Mouse (Mus musculus) heart, postnatal 0 days (tissue): ENCODE results near the gene Hoxb6. TPM values are rescaled to one million over a fixed set of nuclear protein-coding genes. Genes with fewer than 3 reads are reported as not detected.

Experiments
- ATAC-seq: fragments of 200-750 bp; cut with Nextera tagmentation; 2 replicates; pipeline ENCODE4 v1.8.0; 2017; ENCODE audit warnings: low read depth, moderate number of reproducible peaks, moderate library complexity; ENCODE audit not compliant: insufficient read depth
- DNase-seq: peaks from one replicate; pipeline ENCODE4 v3.0.0-alpha.2; 2016; ENCODE audit warnings: low spot score
- H3K27ac ChIP-seq: fragments of 300-500 bp; sonication (generic); 2 replicates; pipeline ENCODE4 v1.5.1; 2014; ENCODE audit warnings: low read depth, mild to moderate bottlenecking
- H3K27me3 ChIP-seq: fragments of 300-500 bp; sonication (generic); 2 replicates; pipeline ENCODE4 v1.6.1; 2014; ENCODE audit warnings: low read length, mixed read lengths; ENCODE audit not compliant: control insufficient read depth, insufficient read depth
- H3K36me3 ChIP-seq: fragments of 300-500 bp; sonication (generic); replicated peaks from 2 replicates; pipeline ENCODE4 v1.6.1; 2014; ENCODE audit warnings: low read length, mixed read lengths; ENCODE audit not compliant: control insufficient read depth, insufficient read depth
- H3K4me1 ChIP-seq: fragments of 300-500 bp; sonication (generic); 2 replicates; pipeline ENCODE4 v1.6.1; 2014; ENCODE audit warnings: antibody characterized with exemption; ENCODE audit not compliant: control insufficient read depth, insufficient read depth
- H3K4me2 ChIP-seq: fragments of 300-500 bp; sonication (generic); 2 replicates; pipeline ENCODE4 v1.6.1; 2014; ENCODE audit warnings: low read depth, mild to moderate bottlenecking, low read length, moderate library complexity
- H3K4me3 ChIP-seq: fragments of 300-500 bp; sonication (generic); 2 replicates; pipeline ENCODE4 v1.5.1; 2014; ENCODE audit warnings: low read depth, low read length
- H3K9ac ChIP-seq: fragments of 300-500 bp; sonication (generic); replicated peaks from 2 replicates; pipeline ENCODE4 v1.6.1; 2014; ENCODE audit warnings: low read depth, low read length, mixed read lengths
- H3K9me3 ChIP-seq: fragments of 300-500 bp; sonication (generic); replicated peaks from 2 replicates; pipeline ENCODE4 v1.6.1; 2016; ENCODE audit warnings: low read length; ENCODE audit not compliant: control insufficient read depth
- CTCF ChIP-seq: IDR thresholded peaks from 2 replicates; pipeline ENCODE4 v1.5.1; 2016; ENCODE audit warnings: antibody characterized with exemption, control low read depth, low read depth
- EP300 ChIP-seq: IDR thresholded peaks from 2 replicates; pipeline ENCODE4 v1.6.1; 2016; ENCODE audit warnings: antibody characterized with exemption, low read depth
- WGBS: fragments of 180-500 bp; shearing (Covaris S2); extraction: QIAGEN DNeasy Blood & Tissue Kit; methylation state at CpG from one replicate; pipeline ENCODE4 v1.1.7; 2014; 5-methylcytosine and 5-hydroxymethylcytosine counted together
- polyA plus RNA-seq: library from polyadenylated mRNA; unstranded; fragments of >200 nt; fragmentation: Nextera tagmentation; extraction: Ambion mirVana; gene quantifications from 2 replicates; pipeline ENCODE4 v1.2.1, GENCODE M21; 2015
- total RNA-seq: library from RNA; depleted of rRNA; stranded (reverse); fragments of >200 nt; gene quantifications from 2 replicates; pipeline ENCODE4 v1.2.3, GENCODE M21; 2014; ENCODE audit warnings: low replicate concordance

Hoxb6 gene
- total and polyA plus RNA-seq, 2 experiments from 2014 or later = not detected

DNA sequence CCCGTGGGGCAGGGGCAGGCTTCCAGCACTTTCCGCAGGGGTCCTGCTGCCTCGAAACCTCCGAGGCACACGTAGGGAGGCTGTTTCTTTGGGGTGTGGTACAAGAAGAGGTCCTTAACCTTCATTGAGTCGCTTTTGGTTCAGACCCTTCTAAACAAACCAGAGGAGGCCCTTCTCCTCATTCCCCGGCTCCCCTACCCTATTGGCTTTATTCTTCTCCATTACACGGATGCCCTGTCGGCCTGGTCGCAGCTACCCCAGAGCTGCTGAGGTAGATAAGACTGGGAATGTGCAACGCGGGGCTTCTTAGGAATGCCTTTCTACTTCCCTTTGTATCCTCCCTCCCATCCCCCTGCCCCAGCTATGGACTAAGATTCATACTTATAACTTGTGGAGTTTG lies 34.4 kb downstream of the Hoxb6 start:
- WGBS = 15% methylated on average over 11 of the region's 12 CpGs
- no peaks in the 10 kb centered on the region for H3K36me3 ChIP-seq
- DNase-seq = no peak
- H3K9me3 ChIP-seq = no peaks in the 10 kb centered on the region
- ATAC-seq = no peak
- no peak overlapping the region for H3K9ac ChIP-seq
- H3K27ac ChIP-seq = no peak overlapping the region
- peaks cover 100% of the 10 kb centered on the region for H3K27me3 ChIP-seq
- H3K4me2 ChIP-seq = no peak overlapping the region
- H3K4me1 ChIP-seq = no peaks in the 10 kb centered on the region
- TF ChIP-seq CTCF = no peak
- TF ChIP-seq EP300 = no peak
- H3K4me3 ChIP-seq = no peak overlapping the region

DNA sequence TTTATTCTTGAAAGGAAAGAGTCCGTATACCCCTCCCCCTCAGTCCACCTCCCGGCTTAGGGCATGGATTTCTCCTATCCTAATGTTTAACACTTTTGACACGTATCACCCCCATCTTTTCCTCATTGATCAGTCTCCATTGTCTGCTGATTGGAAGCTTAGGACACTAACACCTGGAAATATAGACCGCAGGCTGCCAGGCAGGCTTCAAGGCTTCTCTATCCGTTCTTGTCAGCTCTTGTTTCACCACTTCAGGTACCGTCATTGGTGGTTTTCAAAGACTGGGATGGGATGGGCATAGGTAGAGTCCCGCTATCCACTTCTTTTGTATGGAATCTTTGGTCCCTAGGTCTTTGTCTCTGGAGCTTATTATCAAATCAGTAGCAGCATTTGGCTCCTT lies 34.8 kb downstream of the Hoxb6 start:
- Histone ChIP-seq H3K27ac (no peak overlapping the region), H3K4me2 (no peak overlapping the region), H3K9ac (no peak overlapping the region), H3K27me3 (peaks cover 100% of the 10 kb centered on the region), H3K4me3 (no peak overlapping the region), H3K36me3 (no peaks in the 10 kb centered on the region), H3K9me3 (no peaks in the 10 kb centered on the region), H3K4me1 (no peaks in the 10 kb centered on the region)
- ATAC-seq (no peak), DNase-seq (no peak)
- 25% methylated on average over 7 of the region's 7 CpGs for WGBS
- TF ChIP-seq EP300 (no peak), CTCF (no peak)

DNA sequence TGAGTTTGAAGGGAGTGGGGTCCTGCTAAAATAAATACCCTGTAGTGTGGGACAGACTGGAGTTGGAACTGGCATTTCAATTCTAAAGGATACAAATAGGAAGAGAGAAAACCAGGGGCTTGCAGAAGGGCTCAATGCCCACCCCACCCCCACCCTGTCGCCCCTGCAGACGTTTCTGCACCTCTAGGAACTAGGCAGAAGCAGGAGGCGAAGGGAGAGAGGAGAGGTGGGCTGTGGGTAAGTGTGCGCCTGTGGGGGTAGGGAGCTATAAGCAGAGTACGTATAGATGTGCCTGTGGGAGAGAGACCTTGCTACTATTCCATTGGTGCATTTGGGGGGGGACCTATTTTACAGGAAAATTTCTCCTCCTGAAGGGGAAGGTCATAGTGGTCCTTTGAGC lies 35.5 kb downstream of the Hoxb6 start:
- Histone ChIP-seq H3K27me3 (peaks cover 100% of the 10 kb centered on the region), H3K4me2 (no peak overlapping the region), H3K27ac (no peak overlapping the region), H3K36me3 (no peaks in the 10 kb centered on the region), H3K4me3 (no peak overlapping the region), H3K9me3 (no peaks in the 10 kb centered on the region), H3K9ac (no peak overlapping the region), H3K4me1 (no peaks in the 10 kb centered on the region)
- DNase-seq = no peak
- 10% methylated on average over 5 of the region's 5 CpGs for WGBS
- TF ChIP-seq EP300 = no peak
- TF ChIP-seq CTCF = no peak
- no peak for ATAC-seq

DNA sequence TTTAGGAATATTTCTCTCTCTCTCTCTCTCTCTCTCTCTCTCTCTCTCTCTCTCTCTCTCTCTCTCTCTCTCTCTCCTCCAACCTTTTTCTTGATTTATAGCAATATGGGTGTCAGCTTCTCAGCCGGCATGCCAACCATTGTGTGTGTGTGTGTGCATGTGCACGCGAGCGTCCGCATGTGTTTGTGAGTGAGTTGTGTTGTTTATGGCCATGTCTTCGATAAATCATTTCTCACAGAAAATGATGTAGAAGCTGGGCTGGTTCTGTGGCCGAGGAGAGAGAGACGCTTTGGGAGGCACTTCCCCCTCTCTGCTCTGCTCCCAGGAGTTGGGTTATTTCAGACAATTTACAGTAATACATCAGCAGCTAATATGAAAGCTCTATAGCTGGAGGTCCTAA lies 36.3 kb downstream of the Hoxb6 start:
- no peak for DNase-seq
- no peaks in the 10 kb centered on the region for H3K4me1 ChIP-seq
- no peak overlapping the region for H3K27ac ChIP-seq
- WGBS = 16% methylated on average over 8 of the region's 8 CpGs
- H3K27me3 ChIP-seq = peaks cover 100% of the 10 kb centered on the region
- no peak overlapping the region for H3K4me2 ChIP-seq
- H3K9me3 ChIP-seq = no peaks in the 10 kb centered on the region
- no peak for ATAC-seq
- H3K36me3 ChIP-seq = no peaks in the 10 kb centered on the region
- no peak overlapping the region for H3K4me3 ChIP-seq
- TF ChIP-seq CTCF = no peak
- no peak for TF ChIP-seq EP300
- no peak overlapping the region for H3K9ac ChIP-seq

DNA sequence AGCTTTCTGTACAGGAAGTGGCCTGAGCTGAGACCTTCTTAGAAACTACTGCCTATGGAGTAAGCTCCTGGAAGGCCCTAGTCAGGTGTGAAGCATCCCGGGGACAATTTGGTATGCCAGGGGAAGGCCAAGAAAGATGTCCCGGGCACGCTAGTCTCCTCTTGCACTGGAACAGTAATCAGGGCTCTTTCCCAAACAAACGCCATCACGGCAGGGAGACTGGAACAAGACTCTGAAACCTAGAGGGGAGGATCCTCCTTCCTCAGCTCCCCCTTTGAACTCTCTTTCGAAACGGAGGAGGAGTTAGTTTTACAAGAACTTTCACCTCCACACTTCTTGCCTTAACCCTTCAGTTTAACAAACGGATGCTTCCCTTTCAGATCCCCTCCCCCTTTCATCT lies 39.8 kb downstream of the Hoxb6 start:
- Histone ChIP-seq H3K27ac (no peak overlapping the region), H3K4me1 (no peaks in the 10 kb centered on the region), H3K4me2 (peak overlapping the region; percentile 50; the same call in 1 of the 2 replicates), H3K27me3 (peaks cover 100% of the 10 kb centered on the region), H3K4me3 (no peak overlapping the region), H3K36me3 (no peaks in the 10 kb centered on the region), H3K9me3 (no peaks in the 10 kb centered on the region), H3K9ac (no peak overlapping the region)
- ATAC-seq (no peak), DNase-seq (no peak)
- 4% methylated on average over 8 of the region's 8 CpGs for WGBS
- TF ChIP-seq CTCF = no peak
- no peak for TF ChIP-seq EP300

DNA sequence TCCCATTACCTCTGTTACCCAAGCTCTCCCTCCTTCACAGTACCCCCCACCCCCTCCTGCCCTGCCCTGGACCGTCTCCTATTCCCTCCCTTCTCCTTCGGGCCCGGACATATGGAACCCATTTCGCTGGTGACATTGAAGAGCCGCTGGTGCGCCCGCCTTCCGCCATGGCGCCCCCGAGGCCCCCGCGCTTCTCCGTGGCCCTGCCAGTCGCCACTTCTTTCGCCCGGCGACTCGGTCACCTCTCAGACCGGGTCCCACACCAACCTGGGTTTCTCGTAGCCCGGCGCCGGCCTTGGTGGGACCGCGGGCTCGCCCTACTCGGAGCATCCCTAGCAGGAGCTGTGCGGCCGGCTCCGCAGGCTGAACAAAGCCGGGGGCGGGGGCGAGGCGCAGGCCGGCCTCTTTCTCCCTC lies 40.3 kb downstream of the Hoxb6 start:
- Histone ChIP-seq H3K4me3 (peak overlapping the region; percentile 30), H3K27me3 (peaks cover 98% of the 10 kb centered on the region), H3K9me3 (no peaks in the 10 kb centered on the region), H3K36me3 (no peaks in the 10 kb centered on the region), H3K4me1 (no peaks in the 10 kb centered on the region), H3K9ac (peak overlapping the region; percentile 45), H3K27ac (no peak overlapping the region), H3K4me2 (peak overlapping the region; percentile 50)
- 3% methylated on average over 34 of the region's 35 CpGs for WGBS
- DNase-seq (no peak), ATAC-seq (no peak)
- TF ChIP-seq CTCF (no peak), EP300 (no peak)
